Mouse (Mus musculus): ENCODE results near the gene Dmac2. TPM values are rescaled to one million over a fixed set of nuclear protein-coding genes. Genes with fewer than 3 reads are reported as not detected.

The Dmac2 gene
- polyA plus RNA-seq (2015; fragmentation: Illumina TruSeq; extraction: RNeasy Lipid Tissue Mini Kit (QIAGEN cat#74804); ENCODE audit: low read depth, low replicate concordance), result 62.6 TPM

GRCm38 (mm10) chr7:25618865-25619721, at the start of gene Dmac2:
TSS of gene Dmac2 (plus strand) at chr7:25619414.

GRCm38 (mm10) chr7:25615706-25616011, 3.6 kb upstream of the Dmac2 start, which contains the start of gene Erich4:
TSS of gene Erich4 (minus strand) at chr7:25615892.

DNA sequence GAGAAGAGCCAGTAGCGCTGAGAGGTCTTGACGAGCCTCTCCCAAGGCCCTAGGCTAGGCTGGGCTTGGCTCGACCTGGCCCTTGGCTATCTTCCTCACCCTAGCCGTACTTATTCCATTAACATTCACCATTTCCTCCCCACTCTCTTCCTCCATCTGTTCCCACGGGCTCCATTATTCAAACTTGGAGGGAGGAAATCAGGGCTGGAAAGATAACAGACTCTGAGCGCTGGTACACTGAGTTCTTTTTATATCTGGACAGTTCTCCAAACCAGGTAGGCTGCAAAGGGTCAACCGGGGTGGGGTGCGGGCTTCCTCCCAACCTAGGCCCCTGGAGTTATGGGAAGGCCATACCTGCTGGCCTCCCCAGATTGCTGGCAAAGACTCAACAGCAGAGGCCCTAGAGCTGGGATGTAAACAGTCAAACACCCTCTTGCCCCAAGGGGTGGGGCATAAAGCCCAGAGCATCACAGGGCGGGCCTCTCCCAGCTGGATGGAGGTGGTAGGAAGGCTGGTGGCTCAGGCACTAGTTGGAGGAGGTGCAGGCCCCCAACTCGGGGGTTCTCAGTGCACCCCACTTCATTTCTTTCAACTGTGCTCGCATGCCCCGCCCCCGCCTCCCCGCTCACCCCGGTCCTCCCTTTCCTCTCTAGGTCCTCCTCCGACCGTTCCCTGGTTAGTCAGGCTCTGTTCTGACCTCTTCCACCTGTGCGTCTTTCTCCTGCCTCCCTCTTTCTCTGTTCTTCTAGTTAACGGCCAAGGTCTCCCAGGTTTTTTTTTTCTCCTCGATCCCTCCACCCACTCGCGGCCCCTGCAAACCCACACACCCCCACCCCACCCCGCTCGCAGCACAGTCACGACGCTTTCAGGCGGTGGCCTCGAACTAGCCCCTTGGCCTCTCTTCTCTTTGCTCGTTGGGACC, 7.6 kb downstream of the Dmac2 start, which contains the start of gene B3gnt8:
TSS of gene B3gnt8 (plus strand) at position 146 of the 922 bp plus-strand sequence.

DNA sequence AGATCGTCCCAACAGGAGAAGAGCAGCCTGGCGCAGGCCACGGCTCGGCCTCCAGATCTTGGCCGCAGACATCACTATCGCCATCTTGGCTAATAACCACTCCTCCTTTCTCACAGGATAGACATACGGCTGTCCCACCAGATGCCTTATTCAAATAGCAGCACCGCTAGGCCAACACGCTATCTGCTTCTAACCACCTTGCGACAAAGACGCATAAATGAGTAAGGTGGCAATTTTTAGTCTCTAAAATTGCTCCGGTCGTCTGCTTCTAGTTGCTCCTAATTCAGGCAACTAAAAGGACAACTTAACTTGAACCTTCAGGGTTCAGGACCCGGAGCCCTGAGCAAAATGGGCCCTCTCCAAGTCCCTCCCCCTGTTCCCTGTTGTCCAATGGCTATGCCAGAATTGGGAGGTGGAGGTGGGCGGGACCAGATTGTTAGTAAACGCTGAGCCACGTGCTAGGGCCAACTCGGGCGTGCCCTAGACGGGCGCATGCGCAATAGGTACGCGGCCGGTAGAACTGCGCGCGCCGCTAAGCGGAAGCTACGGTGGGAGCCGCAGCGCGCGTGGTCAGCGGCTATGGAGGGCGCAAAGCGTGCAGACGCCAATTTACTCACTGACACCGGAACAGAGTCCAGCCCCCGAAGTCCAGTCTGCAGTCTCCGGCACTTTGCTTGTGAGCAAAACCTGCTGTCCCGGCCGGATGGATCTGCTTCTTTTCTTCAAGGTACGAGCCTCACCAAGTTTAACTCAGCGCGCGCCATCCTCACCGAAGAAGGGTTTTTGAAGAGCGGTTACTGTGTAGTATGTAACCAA, 39.7 kb downstream of the Dmac2 start, which contains the start of the genes Bckdha and Exosc5:
TSS of gene Bckdha (minus strand) at position 325 of the 816 bp plus-strand sequence.
TSS of gene Exosc5 (plus strand) at position 508 of the 816 bp plus-strand sequence.

GRCm38 (mm10) chr7:25674719-25675300, 55.6 kb downstream of the Dmac2 start, which contains the start of gene Tmem91:
TSS of gene Tmem91 (minus strand) at chr7:25675166.

Other genes starting within 250 kb of the Dmac2 start
- gene Cnfn, start 249.7 kb upstream of the Dmac2 start, polyA plus RNA-seq (2015; fragmentation: Illumina TruSeq; extraction: RNeasy Lipid Tissue Mini Kit (QIAGEN cat#74804); ENCODE audit: low read depth, low replicate concordance), result not detected
- 6.3 TPM for gene Lipe, start 220.7 kb upstream of the Dmac2 start, polyA plus RNA-seq (2015; fragmentation: Illumina TruSeq; extraction: RNeasy Lipid Tissue Mini Kit (QIAGEN cat#74804); ENCODE audit: low read depth, low replicate concordance)
- gene Cxcl17, start 206.5 kb upstream of the Dmac2 start, polyA plus RNA-seq (2015; fragmentation: Illumina TruSeq; extraction: RNeasy Lipid Tissue Mini Kit (QIAGEN cat#74804); ENCODE audit: low read depth, low replicate concordance), result not detected
- gene Ceacam1, start 141.8 kb upstream of the Dmac2 start, polyA plus RNA-seq (2015; fragmentation: Illumina TruSeq; extraction: RNeasy Lipid Tissue Mini Kit (QIAGEN cat#74804); ENCODE audit: low read depth, low replicate concordance), result 3.0 TPM
- gene Ceacam2, start 79.6 kb upstream of the Dmac2 start, polyA plus RNA-seq (2015; fragmentation: Illumina TruSeq; extraction: RNeasy Lipid Tissue Mini Kit (QIAGEN cat#74804); ENCODE audit: low read depth, low replicate concordance), result 0.88 TPM
- not detected for gene Erich4, start 3.5 kb upstream of the Dmac2 start, polyA plus RNA-seq (2015; fragmentation: Illumina TruSeq; extraction: RNeasy Lipid Tissue Mini Kit (QIAGEN cat#74804); ENCODE audit: low read depth, low replicate concordance)
- 0.24 TPM for gene B3gnt8, start 7.2 kb downstream of the Dmac2 start, polyA plus RNA-seq (2015; fragmentation: Illumina TruSeq; extraction: RNeasy Lipid Tissue Mini Kit (QIAGEN cat#74804); ENCODE audit: low read depth, low replicate concordance)
- gene Bckdha, start 39.6 kb downstream of the Dmac2 start, polyA plus RNA-seq (2015; fragmentation: Illumina TruSeq; extraction: RNeasy Lipid Tissue Mini Kit (QIAGEN cat#74804); ENCODE audit: low read depth, low replicate concordance), result 46.7 TPM
- gene Exosc5, start 39.8 kb downstream of the Dmac2 start, polyA plus RNA-seq (2015; fragmentation: Illumina TruSeq; extraction: RNeasy Lipid Tissue Mini Kit (QIAGEN cat#74804); ENCODE audit: low read depth, low replicate concordance), result 23.8 TPM
- gene Tmem91, start 55.8 kb downstream of the Dmac2 start, polyA plus RNA-seq (2015; fragmentation: Illumina TruSeq; extraction: RNeasy Lipid Tissue Mini Kit (QIAGEN cat#74804); ENCODE audit: low read depth, low replicate concordance), result 51.4 TPM
- gene B9d2, start 61.4 kb downstream of the Dmac2 start, polyA plus RNA-seq (2015; fragmentation: Illumina TruSeq; extraction: RNeasy Lipid Tissue Mini Kit (QIAGEN cat#74804); ENCODE audit: low read depth, low replicate concordance), result 47.4 TPM
- gene Tgfb1, start 67.6 kb downstream of the Dmac2 start, polyA plus RNA-seq (2015; fragmentation: Illumina TruSeq; extraction: RNeasy Lipid Tissue Mini Kit (QIAGEN cat#74804); ENCODE audit: low read depth, low replicate concordance), result 4.1 TPM
- gene Ccdc97, start 99.7 kb downstream of the Dmac2 start, polyA plus RNA-seq (2015; fragmentation: Illumina TruSeq; extraction: RNeasy Lipid Tissue Mini Kit (QIAGEN cat#74804); ENCODE audit: low read depth, low replicate concordance), result 40.0 TPM
- gene Hnrnpul1, start 135.3 kb downstream of the Dmac2 start, polyA plus RNA-seq (2015; fragmentation: Illumina TruSeq; extraction: RNeasy Lipid Tissue Mini Kit (QIAGEN cat#74804); ENCODE audit: low read depth, low replicate concordance), result 55.6 TPM
- 28.9 TPM for gene Axl, start 169.3 kb downstream of the Dmac2 start, polyA plus RNA-seq (2015; fragmentation: Illumina TruSeq; extraction: RNeasy Lipid Tissue Mini Kit (QIAGEN cat#74804); ENCODE audit: low read depth, low replicate concordance)
- 6.3 TPM for gene Cyp2s1, start 197.5 kb downstream of the Dmac2 start, polyA plus RNA-seq (2015; fragmentation: Illumina TruSeq; extraction: RNeasy Lipid Tissue Mini Kit (QIAGEN cat#74804); ENCODE audit: low read depth, low replicate concordance)

All from brain, adult 10 weeks (tissue).